Mouse (Mus musculus) testis, adult 2 months (tissue): ENCODE data around the gene Fam184b.

Experiments used
- CTCF ChIP-seq: fragments of 200-500 bp; IDR thresholded peaks from 2 replicates; pipeline ENCODE4 v1.5.1; 2012; ENCODE audit warnings: low read depth, mild to moderate bottlenecking, inconsistent platforms, low read length, moderate library complexity; ENCODE audit not compliant: control insufficient read depth, insufficient read depth, insufficient replicate concordance
- POLR2A ChIP-seq: fragments of 200-500 bp; IDR thresholded peaks from 2 replicates; pipeline ENCODE4 v1.6.1; 2012; ENCODE audit warnings: low read depth, mild to moderate bottlenecking, inconsistent platforms, low read length, moderate library complexity; ENCODE audit not compliant: control insufficient read depth

- TF ChIP-seq CTCF: peak; percentile 58; the same call in 1 of the 2 replicates
- no peak for TF ChIP-seq POLR2A
Observed at GRCm38 (mm10) chr5:45539502-45539901, 99.9 kb downstream of the Fam184b start.
